ENCODE assay signal across 22 mouse cellular contexts in genomic region chr7:118535076-118535475, GRCm38 (mm10). TPM values are rescaled to one million over a fixed set of nuclear protein-coding genes. Genes with fewer than 3 reads are reported as not detected.
A peak's percentile ranks its signal among the peaks of the same experiment; 100 is the strongest.
DNase-seq lines count a peak whose midpoint lies in the region; ATAC-seq and TF ChIP-seq lines count a peak whose summit lies in the region.
"Had no signal": no experiment of that assay in that cellular context is flagged by ENCODE, and none has a peak within 500 bp of the region (broad histone marks: within the 10 kb centered on the region; RNA-seq: fewer than 3 reads in every experiment).

No protein-coding gene starts in this region.

- no peaks in the 10 kb centered on the region for H3K27me3 ChIP-seq in lung, embryonic 15.5 days
- no peaks in the 10 kb centered on the region for H3K27me3 ChIP-seq in forebrain, postnatal 0 days (ENCODE audit: insufficient read depth, low read length)
- H3K27me3 ChIP-seq: embryonic facial prominence, embryonic 15.5 days; forebrain, embryonic 15.5 days; heart, embryonic 13.5 days; hindbrain, embryonic 12.5 days had no signal

- 67% methylated on average over 4 of the region's 4 CpGs for WGBS in lung, embryonic 15.5 days
- WGBS in forebrain, postnatal 0 days = 84% methylated on average over 4 of the region's 4 CpGs

- H3K4me3 ChIP-seq in lung, embryonic 15.5 days = no peak overlapping the region
- no peak overlapping the region for H3K4me3 ChIP-seq in forebrain, postnatal 0 days (ENCODE audit: low read depth, low read length)
- H3K4me3 ChIP-seq: embryonic facial prominence, embryonic 15.5 days; erythroblast, embryonic 14.5 days; forebrain, embryonic 15.5 days; gastrocnemius, adult 2 months; heart, embryonic 13.5 days; hindbrain, embryonic 12.5 days had no signal

- DNase-seq in urinary bladder, postnatal 14 days (ENCODE audit: low spot score) = peak; percentile 40
- DNase-seq in urinary bladder, adult 18-20 months (ENCODE audit: low spot score in 2 of 2) = no peak
- peak; percentile 51 for DNase-seq in lung, postnatal 14 days
- no peak for DNase-seq in heart, postnatal 4 days
- no peak for DNase-seq in forebrain, postnatal 0 days
- DNase-seq in adrenal gland, postnatal 10 days = no peak
- DNase-seq: adrenal gland, adult 8-10 months; cerebellum, adult 18-20 months; cerebellum, adult 9-11 months; cerebellum, postnatal 36 days; gastrocnemius, adult 2 months; gastrocnemius, postnatal 36 days; heart, adult 11 months; heart, postnatal 36 days had no signal

- H3K9me3 ChIP-seq in lung, embryonic 15.5 days = no peaks in the 10 kb centered on the region
- H3K9me3 ChIP-seq in forebrain, postnatal 0 days (ENCODE audit: low read length) = no peaks in the 10 kb centered on the region
- H3K9me3 ChIP-seq: embryonic facial prominence, embryonic 15.5 days; forebrain, embryonic 15.5 days; heart, embryonic 13.5 days; hindbrain, embryonic 12.5 days had no signal

- no peak for ATAC-seq in lung, embryonic 15.5 days (ENCODE audit: borderline replicate concordance, extremely low read depth, low FRiP score, low TSS enrichment)
- ATAC-seq in forebrain, postnatal 0 days = no peak
- ATAC-seq: forebrain, embryonic 15.5 days; hindbrain, embryonic 16.5 days; inflammation-experienced regulatory T-cells, adult 6 months had no signal

- no peak overlapping the region for H3K9ac ChIP-seq in lung, embryonic 15.5 days
- no peak overlapping the region for H3K9ac ChIP-seq in forebrain, postnatal 0 days
- H3K9ac ChIP-seq: embryonic facial prominence, embryonic 15.5 days; forebrain, embryonic 15.5 days; heart, embryonic 13.5 days; hindbrain, embryonic 12.5 days had no signal

- no peak for TF ChIP-seq CTCF in forebrain, postnatal 0 days (IDR thresholded peaks at IDR 0.05; ENCODE audit: low read depth)

- no peaks in the 10 kb centered on the region for H3K36me3 ChIP-seq in lung, embryonic 15.5 days
- peaks cover 17% of the 10 kb centered on the region for H3K36me3 ChIP-seq in forebrain, postnatal 0 days (ENCODE audit: insufficient read depth)
- H3K36me3 ChIP-seq: embryonic facial prominence, embryonic 15.5 days; heart, embryonic 13.5 days had no signal

- peak overlapping the region; percentile 84 for H3K27ac ChIP-seq in lung, embryonic 15.5 days
- no peak overlapping the region for H3K27ac ChIP-seq in forebrain, postnatal 0 days (ENCODE audit: low read depth, low read length)
- H3K27ac ChIP-seq: embryonic facial prominence, embryonic 15.5 days; forebrain, embryonic 15.5 days; heart, embryonic 13.5 days; hindbrain, embryonic 12.5 days had no signal

- 0 out of 2 replicates have a peak overlapping the region, but pooled peaks have one; percentile 6 for H3K4me2 ChIP-seq in lung, embryonic 15.5 days
- H3K4me2 ChIP-seq in forebrain, postnatal 0 days (ENCODE audit: low read depth) = no peak overlapping the region
- H3K4me2 ChIP-seq: embryonic facial prominence, embryonic 15.5 days; forebrain, embryonic 15.5 days; heart, embryonic 13.5 days; hindbrain, embryonic 12.5 days had no signal

- H3K4me1 ChIP-seq in lung, embryonic 15.5 days = peaks cover 3% of the 10 kb centered on the region; the same call in 1 of the 2 replicates
- no peaks in the 10 kb centered on the region for H3K4me1 ChIP-seq in forebrain, postnatal 0 days (ENCODE audit: insufficient read depth)

RNA-seq across cellular contexts. Expression of gene Coq7, which starts 1.9 kb away (rescaled TPM):
- 115 and 130 TPM in 2 replicates for polyA plus RNA-seq in lung, embryonic 15.5 days (2015; fragmentation: Nextera tagmentation; extraction: Ambion mirVana)
- 100 to 1,000 TPM in 1 of 2 experiments, 10 to 100 TPM in 1; 99.7 to 112 TPM for total RNA-seq in heart, postnatal 4 days (2021)
- 47.6 and 48.3 TPM in 2 replicates for total RNA-seq in forebrain, postnatal 0 days (2014; rRNA removed)
- 115 and 134 TPM in 2 replicates for polyA plus RNA-seq in forebrain, postnatal 0 days (2015; fragmentation: Nextera tagmentation; extraction: Ambion mirVana)
- total RNA-seq in adrenal gland, postnatal 10 days (2021) = 10 to 100 TPM; 71.9 to 78.3 TPM

RNA-seq across cellular contexts. Expression of gene Itpripl2, which starts 43.3 kb away (rescaled TPM):
- 7.4 and 8.1 TPM in 2 replicates for polyA plus RNA-seq in lung, embryonic 15.5 days (2015; fragmentation: Nextera tagmentation; extraction: Ambion mirVana)
- 10 to 100 TPM; 46.5 to 46.6 TPM for total RNA-seq in heart, postnatal 4 days (2021)
- 3.8 and 6.0 TPM in 2 replicates for total RNA-seq in forebrain, postnatal 0 days (2014; rRNA removed)
- 0.42 and 0.43 TPM in 2 replicates for polyA plus RNA-seq in forebrain, postnatal 0 days (2015; fragmentation: Nextera tagmentation; extraction: Ambion mirVana)
- 10 to 100 TPM; 19.0 to 21.2 TPM for total RNA-seq in adrenal gland, postnatal 10 days (2021)
- polyA plus RNA-seq: erythroblast, embryonic 14.5 days had no signal

RNA-seq across cellular contexts. Expression of gene Tmc7, which starts 49.5 kb away (rescaled TPM):
- polyA plus RNA-seq in lung, embryonic 15.5 days (2015; fragmentation: Nextera tagmentation; extraction: Ambion mirVana) = 2.3 TPM in 2 replicates
- 10 to 100 TPM in 1 of 2 experiments, 1 to 10 TPM in 1; 9.8 to 10.3 TPM for total RNA-seq in heart, postnatal 4 days (2021)
- total RNA-seq in forebrain, postnatal 0 days (2014; rRNA removed) = 10.1 and 10.3 TPM in 2 replicates
- polyA plus RNA-seq in forebrain, postnatal 0 days (2015; fragmentation: Nextera tagmentation; extraction: Ambion mirVana) = 2.7 and 4.2 TPM in 2 replicates
- total RNA-seq in adrenal gland, postnatal 10 days (2021) = 1 to 10 TPM; 1.3 to 2.1 TPM
- polyA plus RNA-seq: erythroblast, embryonic 14.5 days; inflammation-experienced regulatory T-cells, adult 6 months had no signal

Comparison
In these comparisons a context has a peak if more than half of its experiments do, and no peak if none do; other contexts are left out.
1. DNase-seq: peak in urinary bladder, postnatal 14 days (single experiment) and lung, postnatal 14 days (single experiment); none in urinary bladder, adult 18-20 months (0 of 2), heart, postnatal 4 days (single experiment), forebrain, postnatal 0 days (single experiment) and adrenal gland, postnatal 10 days (single experiment).